Comparison of ENCODE assay signal across 7 mouse cellular contexts in genomic region chr13:9834146-9834679, GRCm38 (mm10).
A peak's percentile ranks its signal among the peaks of the same experiment; 100 is the strongest.
DNase-seq lines count a peak whose midpoint lies in the region; TF ChIP-seq lines count a peak whose summit lies in the region.
"Not testable (repeated sequence)": the region's sequence is repeated elsewhere in the genome, so short reads cannot be mapped to it uniquely, and the experiment has no call there.

No protein-coding gene starts in this region.

- not testable (repeated sequence) for H3K4me1 ChIP-seq in heart, embryonic 10.5 days; midbrain, embryonic 10.5 days; spleen, adult 2 months (ENCODE audit: control insufficient read depth, insufficient read depth, insufficient read length)

- not testable (repeated sequence) for H3K27me3 ChIP-seq in heart, embryonic 10.5 days (ENCODE audit: insufficient read depth, poor library complexity, severe bottlenecking); midbrain, embryonic 10.5 days (ENCODE audit: low read depth, poor library complexity, severe bottlenecking); spleen, adult 2 months (ENCODE audit: control insufficient read depth, insufficient read depth, low read length)

- not testable (repeated sequence) for H3K36me3 ChIP-seq in heart, embryonic 10.5 days; midbrain, embryonic 10.5 days; spleen, adult 2 months (ENCODE audit: control insufficient read depth, insufficient read depth, low read length)

- not testable (repeated sequence) for H3K27ac ChIP-seq in heart, embryonic 10.5 days; midbrain, embryonic 10.5 days (replicated peaks); spleen, adult 2 months (ENCODE audit: insufficient read depth, low read length)

- not testable (repeated sequence) for H3K4me3 ChIP-seq in heart, embryonic 10.5 days; midbrain, embryonic 10.5 days; spleen, adult 2 months (ENCODE audit: extremely low read depth, insufficient read depth, insufficient read length)

- not testable (repeated sequence) for H3K9me3 ChIP-seq in heart, embryonic 10.5 days; midbrain, embryonic 10.5 days (replicated peaks)

- not testable (repeated sequence) for TF ChIP-seq POLR2A in spleen, adult 2 months (IDR thresholded peaks at IDR 0.05; ENCODE audit: low read depth, low read length)

- intact Hi-C loops in left cerebral cortex, postnatal 4 days (cut with DNase I): not testable (repeated sequence)

- not testable (repeated sequence) for TF ChIP-seq CTCF in spleen, adult 2 months (IDR thresholded peaks at IDR 0.05; ENCODE audit: extremely low read depth, insufficient read depth, insufficient read length, insufficient replicate concordance)

- 64% methylated on average over 33 of the region's 33 CpGs for WGBS in heart, embryonic 10.5 days
- WGBS in midbrain, embryonic 10.5 days: 74% methylated on average over 33 of the region's 33 CpGs
- 75% methylated on average over 33 of the region's 33 CpGs for WGBS in spleen, adult 2 months

- peak; percentile 53 for DNase-seq in adrenal gland, adult 2 months
- DNase-seq in embryo, embryonic 11.5 days (ENCODE audit: low read depth, low spot score): peak; percentile 45
- peak; percentile 70 for DNase-seq in heart, embryonic 10.5 days (ENCODE audit: low spot score)
- DNase-seq in kidney, adult 18-20 months: peak; percentile 53
- peak; percentile 71 for DNase-seq in left cerebral cortex, postnatal 4 days
- peak; percentile 24 for DNase-seq in midbrain, embryonic 10.5 days (ENCODE audit: low spot score)
- DNase-seq in spleen, adult 2 months (ENCODE audit: low read depth in 1 of 2, low spot score in 2 of 2): peak; percentile 23 to 56
